Mouse (Mus musculus): ENCODE measurements around the gene Ssb. TPM values are rescaled to one million over a fixed set of nuclear protein-coding genes. Genes with fewer than 3 reads are reported as not detected.
A peak's percentile ranks its signal among the peaks of the same experiment; 100 is the strongest.
"Not testable (repeated sequence)": the region's sequence is repeated elsewhere in the genome, so short reads cannot be mapped to it uniquely, and the experiment has no call there.

Ssb gene
- polyA plus RNA-seq, 1 experiment from 2014 or later: 263 TPM

GRCm38 (mm10) chr2:69897618-69898575, 36.5 kb downstream of the Ssb start:
- no peaks in the 10 kb centered on the region for H3K9me3 ChIP-seq (replicated peaks; ENCODE audit: control insufficient read depth, low read length)
- no peaks in the 10 kb centered on the region for H3K36me3 ChIP-seq (ENCODE audit: control insufficient read depth, insufficient read depth, low read length)
- peaks cover 12% of the 10 kb centered on the region for H3K4me1 ChIP-seq (ENCODE audit: control insufficient read depth, insufficient read depth, low read length)
- ATAC-seq (ENCODE audit: insufficient read depth, low FRiP score): peak; percentile 65; the same call in 1 of the 2 replicates
- no peaks in the 10 kb centered on the region for H3K27me3 ChIP-seq (ENCODE audit: control insufficient read depth, insufficient read depth, low read length)
- H3K4me3 ChIP-seq (replicated peaks; ENCODE audit: low read length): peak overlapping the region; percentile 97
- H3K9ac ChIP-seq (ENCODE audit: low read length): peak overlapping the region; percentile 99
- H3K4me2 ChIP-seq (ENCODE audit: low read depth, low read length): peak overlapping the region; percentile 83
- WGBS: under 1% methylated on average over 55 of the region's 55 CpGs
- H3K27ac ChIP-seq (ENCODE audit: low read length): peak overlapping the region; percentile 90

GRCm38 (mm10) chr2:69903541-69903940, 42.2 kb downstream of the Ssb start:
- WGBS: 89% methylated on average over 3 of the region's 3 CpGs
- no peaks in the 10 kb centered on the region for H3K27me3 ChIP-seq (ENCODE audit: control insufficient read depth, insufficient read depth, low read length)
- H3K36me3 ChIP-seq (ENCODE audit: control insufficient read depth, insufficient read depth, low read length): 0 out of 2 replicates have a peak, but pooled peaks cover 3% of the 10 kb centered on the region
- no peak overlapping the region for H3K9ac ChIP-seq (ENCODE audit: low read length)
- no peak overlapping the region for H3K27ac ChIP-seq (ENCODE audit: low read length)
- H3K4me2 ChIP-seq (ENCODE audit: low read depth, low read length): no peak overlapping the region
- no peaks in the 10 kb centered on the region for H3K9me3 ChIP-seq (replicated peaks; ENCODE audit: control insufficient read depth, low read length)
- peaks cover 10% of the 10 kb centered on the region for H3K4me1 ChIP-seq (ENCODE audit: control insufficient read depth, insufficient read depth, low read length)
- no peak for ATAC-seq (ENCODE audit: insufficient read depth, low FRiP score)
- H3K4me3 ChIP-seq (replicated peaks; ENCODE audit: low read length): no peak overlapping the region

GRCm38 (mm10) chr2:69907394-69907793, 46.0 kb downstream of the Ssb start:
- not testable (repeated sequence) for H3K9ac ChIP-seq (ENCODE audit: low read length); H3K4me3 ChIP-seq (replicated peaks; ENCODE audit: low read length); H3K4me2 ChIP-seq (ENCODE audit: low read depth, low read length); H3K27me3 ChIP-seq (ENCODE audit: control insufficient read depth, insufficient read depth, low read length); H3K27ac ChIP-seq (ENCODE audit: low read length); H3K9me3 ChIP-seq (replicated peaks; ENCODE audit: control insufficient read depth, low read length); H3K4me1 ChIP-seq (ENCODE audit: control insufficient read depth, insufficient read depth, low read length); ATAC-seq (ENCODE audit: insufficient read depth, low FRiP score); H3K36me3 ChIP-seq (ENCODE audit: control insufficient read depth, insufficient read depth, low read length)
- 76% methylated on average over 4 of the region's 4 CpGs for WGBS

- no peak for ATAC-seq (ENCODE audit: insufficient read depth, low FRiP score)
- 42% methylated on average over 2 of the region's 2 CpGs for WGBS
- Histone ChIP-seq H3K4me2 (ENCODE audit: low read depth, low read length) (no peak overlapping the region), H3K4me3 (replicated peaks; ENCODE audit: low read length) (no peak overlapping the region), H3K27ac (ENCODE audit: low read length) (no peak overlapping the region), H3K27me3 (ENCODE audit: control insufficient read depth, insufficient read depth, low read length) (no peaks in the 10 kb centered on the region), H3K9ac (ENCODE audit: low read length) (no peak overlapping the region), H3K36me3 (ENCODE audit: control insufficient read depth, insufficient read depth, low read length) (0 out of 2 replicates have a peak, but pooled peaks cover 2% of the 10 kb centered on the region), H3K9me3 (replicated peaks; ENCODE audit: control insufficient read depth, low read length) (no peaks in the 10 kb centered on the region), H3K4me1 (ENCODE audit: control insufficient read depth, insufficient read depth, low read length) (no peaks in the 10 kb centered on the region)
Measured at GRCm38 (mm10) chr2:69912801-69913200, 51.4 kb downstream of the Ssb start.

GRCm38 (mm10) chr2:69917301-69917700, 55.9 kb downstream of the Ssb start:
- Histone ChIP-seq H3K9me3 (replicated peaks; ENCODE audit: control insufficient read depth, low read length) (no peaks in the 10 kb centered on the region), H3K4me1 (ENCODE audit: control insufficient read depth, insufficient read depth, low read length) (no peaks in the 10 kb centered on the region), H3K36me3 (ENCODE audit: control insufficient read depth, insufficient read depth, low read length) (no peaks in the 10 kb centered on the region), H3K27ac (ENCODE audit: low read length) (no peak overlapping the region), H3K27me3 (ENCODE audit: control insufficient read depth, insufficient read depth, low read length) (no peaks in the 10 kb centered on the region), H3K4me3 (replicated peaks; ENCODE audit: low read length) (no peak overlapping the region), H3K4me2 (ENCODE audit: low read depth, low read length) (no peak overlapping the region), H3K9ac (ENCODE audit: low read length) (no peak overlapping the region)
- WGBS: 79% methylated on average over 3 of the region's 3 CpGs
- ATAC-seq (ENCODE audit: insufficient read depth, low FRiP score): no peak

Other genes with a start within 250 kb of the Ssb start
- 12.2 and 14.9 TPM in 2 replicates for gene Bbs5, start 214.4 kb upstream of the Ssb start, polyA plus RNA-seq (2015; fragmentation: Nextera tagmentation; extraction: Ambion mirVana)
- gene Klhl41, start 191.4 kb upstream of the Ssb start, polyA plus RNA-seq (2015; fragmentation: Nextera tagmentation; extraction: Ambion mirVana): 0.40 and 7.0 TPM in 2 replicates
- 11.0 and 11.1 TPM in 2 replicates for gene Fastkd1, start 148.0 kb upstream of the Ssb start, polyA plus RNA-seq (2015; fragmentation: Nextera tagmentation; extraction: Ambion mirVana)
- 117 and 133 TPM in 2 replicates for gene Ppig, start 139.0 kb upstream of the Ssb start, polyA plus RNA-seq (2015; fragmentation: Nextera tagmentation; extraction: Ambion mirVana)
- 1.00 and 1.6 TPM in 2 replicates for gene Ccdc173, start 72.0 kb upstream of the Ssb start, polyA plus RNA-seq (2015; fragmentation: Nextera tagmentation; extraction: Ambion mirVana)
- 21.8 and 24.1 TPM in 2 replicates for gene Phospho2, start 71.9 kb upstream of the Ssb start, polyA plus RNA-seq (2015; fragmentation: Nextera tagmentation; extraction: Ambion mirVana)
- gene Klhl23, start 39.6 kb upstream of the Ssb start, polyA plus RNA-seq (2015; fragmentation: Nextera tagmentation; extraction: Ambion mirVana): 43.9 and 47.3 TPM in 2 replicates
- 36.8 and 36.9 TPM in 2 replicates for gene Mettl5, start 24.1 kb downstream of the Ssb start, polyA plus RNA-seq (2015; fragmentation: Nextera tagmentation; extraction: Ambion mirVana)
- 11.8 and 12.7 TPM in 2 replicates for gene Ubr3, start 35.7 kb downstream of the Ssb start, polyA plus RNA-seq (2015; fragmentation: Nextera tagmentation; extraction: Ambion mirVana)
- 0.36 and 0.54 TPM in 2 replicates for gene Myo3b, start 177.6 kb downstream of the Ssb start, polyA plus RNA-seq (2015; fragmentation: Nextera tagmentation; extraction: Ambion mirVana)

Measured in stomach, embryonic 16.5 days (tissue).